Mouse (Mus musculus): Measurements from ENCODE around the gene Kmt2d.

DNA sequence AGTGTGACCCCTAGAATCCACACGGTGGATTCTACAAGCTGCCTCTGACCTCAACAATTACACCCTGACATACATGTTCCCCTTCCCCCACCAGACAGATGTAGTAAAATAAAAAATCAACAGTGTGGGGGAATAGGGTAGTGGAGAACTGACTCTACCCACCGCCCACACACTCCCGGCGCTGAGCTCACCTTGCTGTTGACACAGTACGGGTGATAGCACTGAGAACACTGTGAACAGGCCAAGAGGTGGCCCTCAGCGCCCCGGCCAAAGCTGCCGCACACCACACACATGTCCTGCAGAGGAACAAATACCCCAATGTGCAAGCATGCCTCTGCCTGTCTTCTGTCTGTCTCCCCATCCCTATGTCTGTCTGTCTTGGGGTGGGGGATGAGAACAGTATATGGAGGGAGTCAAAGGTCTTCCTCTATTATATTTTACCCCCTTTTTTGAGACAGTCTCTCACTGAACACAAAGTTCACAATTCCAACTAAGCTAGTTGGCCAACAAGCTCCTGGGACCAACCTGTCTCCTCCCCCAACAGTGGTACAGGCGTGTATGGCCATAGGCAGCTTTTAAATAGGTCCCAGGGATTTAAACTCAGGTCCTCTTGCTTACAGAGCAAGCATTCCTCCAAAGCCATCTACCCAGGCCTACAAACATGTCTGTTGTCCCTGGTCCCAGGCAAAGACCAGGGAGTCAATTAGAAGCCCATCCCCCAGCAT is 11.5 kb downstream of the Kmt2d start:
- TF ChIP-seq CTCF (conservative IDR thresholded peaks at IDR 0.05; ENCODE audit: insufficient read depth, insufficient read length, low read depth, low read length): no peak
- TF ChIP-seq POLR2A (IDR thresholded peaks at IDR 0.05; ENCODE audit: low read depth, low read length): no peak

All from kidney, adult 2 months (tissue).